Mouse (Mus musculus): ENCODE measurements at regions not wholly inside any gene's neighbourhood (a gene's known extent, or its start where the extent isn't known, plus 50 kb on each side); places are given as distances from the start of the nearest gene placed in this dataset.

GRCm38 (mm10) chr6:121527281-121527680 is 53.8 kb upstream of the Iqsec3 start:
- Histone ChIP-seq H3K9me3 (replicated peaks; ENCODE audit: insufficient read depth, low read length) (no peaks in the 10 kb centered on the region), H3K9ac (ENCODE audit: control insufficient read depth, low read depth, low read length, poor library complexity, severe bottlenecking) (no peak overlapping the region), H3K4me1 (ENCODE audit: control insufficient read depth in 1 of 2, insufficient read depth in 2 of 2, low read length in 2 of 2) (no peaks in the 10 kb centered on the region), H3K36me3 (ENCODE audit: control insufficient read depth in 1 of 2, insufficient read depth in 2 of 2, low read length in 2 of 2) (no peaks in the 10 kb centered on the region), H3K27me3 (ENCODE audit: control insufficient read depth in 1 of 2, insufficient read depth in 2 of 2, low read length in 2 of 2) (no peaks in the 10 kb centered on the region; a peak in 1 of 4 replicates), H3K27ac (ENCODE audit: control insufficient read depth, low read depth, low read length) (no peak overlapping the region), H3K79me2 (ENCODE audit: control insufficient read depth, insufficient read depth, low read length, poor library complexity) (no peaks in the 10 kb centered on the region), H3K4me3 (ENCODE audit: control insufficient read depth in 1 of 2, insufficient read depth in 1 of 2, low read depth in 2 of 2, low read length in 2 of 2) (no peak overlapping the region)
- no peak for DNase-seq (ENCODE audit: low read depth, low spot score)
- TF ChIP-seq CHD2 (IDR thresholded peaks at IDR 0.05; ENCODE audit: low read length), result no peak
- TF ChIP-seq ZNF384 (IDR thresholded peaks at IDR 0.05; ENCODE audit: low read depth, low read length), result no peak
- TF ChIP-seq USF1 (IDR thresholded peaks at IDR 0.05; ENCODE audit: low read depth, low read length), result no peak
- no peak for TF ChIP-seq GABPA (IDR thresholded peaks at IDR 0.05; ENCODE audit: low read depth, low read length)
- no peak for TF ChIP-seq TAL1 (IDR thresholded peaks at IDR 0.05; ENCODE audit: low read length)
- no peak for TF ChIP-seq HCFC1 (IDR thresholded peaks at IDR 0.05; ENCODE audit: low read depth, low read length)
- no peak for TF ChIP-seq NRF1 (IDR thresholded peaks at IDR 0.05; ENCODE audit: insufficient read depth, low read depth, low read length, poor library complexity, severe bottlenecking)
- no peak for TF ChIP-seq KAT2A (conservative IDR thresholded peaks at IDR 0.05; ENCODE audit: low read depth, low read length)
- no peak for TF ChIP-seq ETS1 (IDR thresholded peaks at IDR 0.05; ENCODE audit: low read depth, low read length)

GRCm38 (mm10) chr6:121526121-121526520 is 52.6 kb upstream of the Iqsec3 start:
- Histone ChIP-seq H3K79me2 (ENCODE audit: control insufficient read depth, insufficient read depth, low read length, poor library complexity) (no peaks in the 10 kb centered on the region), H3K27me3 (ENCODE audit: control insufficient read depth in 1 of 2, insufficient read depth in 2 of 2, low read length in 2 of 2) (no peaks in the 10 kb centered on the region), H3K9ac (ENCODE audit: control insufficient read depth, low read depth, low read length, poor library complexity, severe bottlenecking) (no peak overlapping the region), H3K36me3 (ENCODE audit: control insufficient read depth in 1 of 2, insufficient read depth in 2 of 2, low read length in 2 of 2) (no peaks in the 10 kb centered on the region), H3K4me3 (ENCODE audit: control insufficient read depth in 1 of 2, insufficient read depth in 1 of 2, low read depth in 2 of 2, low read length in 2 of 2) (no peak overlapping the region), H3K27ac (ENCODE audit: control insufficient read depth, low read depth, low read length) (no peak overlapping the region), H3K9me3 (replicated peaks; ENCODE audit: insufficient read depth, low read length) (no peaks in the 10 kb centered on the region), H3K4me1 (ENCODE audit: control insufficient read depth in 1 of 2, insufficient read depth in 2 of 2, low read length in 2 of 2) (no peaks in the 10 kb centered on the region)
- no peak for TF ChIP-seq CTCF (IDR thresholded peaks at IDR 0.05 in 2 of 3, conservative IDR thresholded peaks at IDR 0.05 in 1 of 3; ENCODE audit: control insufficient read depth in 1 of 3, insufficient read depth in 1 of 3, low read depth in 2 of 3, low read length in 3 of 3, poor library complexity in 1 of 3, severe bottlenecking in 1 of 3)
- TF ChIP-seq SIN3A (IDR thresholded peaks at IDR 0.05; ENCODE audit: low read length), result no peak
- no peak for TF ChIP-seq NRF1 (IDR thresholded peaks at IDR 0.05; ENCODE audit: insufficient read depth, low read depth, low read length, poor library complexity, severe bottlenecking)
- no peak for TF ChIP-seq KAT2A (conservative IDR thresholded peaks at IDR 0.05; ENCODE audit: low read depth, low read length)
- TF ChIP-seq ETS1 (IDR thresholded peaks at IDR 0.05; ENCODE audit: low read depth, low read length), result no peak
- TF ChIP-seq GABPA (IDR thresholded peaks at IDR 0.05; ENCODE audit: low read depth, low read length), result no peak
- no peak for TF ChIP-seq CHD1 (IDR thresholded peaks at IDR 0.05; ENCODE audit: low read depth, low read length)
- TF ChIP-seq HCFC1 (IDR thresholded peaks at IDR 0.05; ENCODE audit: low read depth, low read length), result no peak
- TF ChIP-seq USF2 (IDR thresholded peaks at IDR 0.05; ENCODE audit: borderline replicate concordance in 1 of 2, insufficient read depth in 1 of 2, low read depth in 1 of 2, low read length in 2 of 2), result no peak
- TF ChIP-seq MEF2A (IDR thresholded peaks at IDR 0.05; ENCODE audit: extremely low read depth, insufficient replicate concordance, low read depth, low read length, poor library complexity, severe bottlenecking), result no peak
- TF ChIP-seq RCOR1 (IDR thresholded peaks at IDR 0.05; ENCODE audit: low read depth, low read length), result no peak
- no peak for TF ChIP-seq ZMIZ1 (IDR thresholded peaks at IDR 0.05; ENCODE audit: low read depth, low read length)
- TF ChIP-seq JUND (IDR thresholded peaks at IDR 0.05; ENCODE audit: low read depth, low read length), result no peak
- no peak for TF ChIP-seq SMC3 (IDR thresholded peaks at IDR 0.05; ENCODE audit: low read depth, low read length)
- no peak for TF ChIP-seq NELFE (IDR thresholded peaks at IDR 0.05; ENCODE audit: low read depth, low read length)
- DNase-seq (ENCODE audit: low read depth, low spot score), result no peak

All from MEL (cell line).